Mouse (Mus musculus): Measurements from ENCODE around the gene Akap7. TPM values are rescaled to one million over a fixed set of nuclear protein-coding genes. Genes with fewer than 3 reads are reported as not detected.
A peak's percentile ranks its signal among the peaks of the same experiment; 100 is the strongest.

Gene Akap7
- polyA plus RNA-seq, 1 experiment from 2014 or later, result 14.5 TPM

- Histone ChIP-seq H3K9ac (no peak overlapping the region), H3K4me2 (no peak overlapping the region), H3K9me3 (replicated peaks) (no peaks in the 10 kb centered on the region), H3K27ac (no peak overlapping the region), H3K36me3 (ENCODE audit: poor library complexity, severe bottlenecking) (no peaks in the 10 kb centered on the region), H3K27me3 (no peaks in the 10 kb centered on the region), H3K4me3 (no peak overlapping the region), H3K4me1 (peaks cover 6% of the 10 kb centered on the region; the same call in 1 of the 2 replicates)
- no peak for ATAC-seq
- whole genome bisulfite sequencing, result 95% methylated on average over 26 of the region's 26 CpGs
Observed at GRCm38 (mm10) chr10:25274621-25275330, 32.9 kb downstream of the Akap7 start.

GRCm38 (mm10) chr10:25273731-25274130 lies 33.9 kb downstream of the Akap7 start:
- H3K27me3 ChIP-seq, result no peaks in the 10 kb centered on the region
- no peak overlapping the region for H3K4me3 ChIP-seq
- no peak overlapping the region for H3K4me2 ChIP-seq
- no peak overlapping the region for H3K9ac ChIP-seq
- no peaks in the 10 kb centered on the region for H3K9me3 ChIP-seq (replicated peaks)
- no peak overlapping the region for H3K27ac ChIP-seq
- WGBS, result 50% methylated on average over 1 of the region's 1 CpGs
- no peaks in the 10 kb centered on the region for H3K36me3 ChIP-seq (ENCODE audit: poor library complexity, severe bottlenecking)
- H3K4me1 ChIP-seq, result no peaks in the 10 kb centered on the region
- ATAC-seq, result no peak

- Histone ChIP-seq H3K4me3 (no peak overlapping the region), H3K9me3 (replicated peaks) (no peaks in the 10 kb centered on the region), H3K4me1 (no peaks in the 10 kb centered on the region), H3K27me3 (no peaks in the 10 kb centered on the region), H3K4me2 (no peak overlapping the region), H3K9ac (no peak overlapping the region), H3K27ac (no peak overlapping the region), H3K36me3 (ENCODE audit: poor library complexity, severe bottlenecking) (no peaks in the 10 kb centered on the region)
- ATAC-seq, result no peak
- WGBS, result 90% methylated on average over 2 of the region's 2 CpGs
Observed at GRCm38 (mm10) chr10:25271756-25272155, 35.9 kb downstream of the Akap7 start.

DNA sequence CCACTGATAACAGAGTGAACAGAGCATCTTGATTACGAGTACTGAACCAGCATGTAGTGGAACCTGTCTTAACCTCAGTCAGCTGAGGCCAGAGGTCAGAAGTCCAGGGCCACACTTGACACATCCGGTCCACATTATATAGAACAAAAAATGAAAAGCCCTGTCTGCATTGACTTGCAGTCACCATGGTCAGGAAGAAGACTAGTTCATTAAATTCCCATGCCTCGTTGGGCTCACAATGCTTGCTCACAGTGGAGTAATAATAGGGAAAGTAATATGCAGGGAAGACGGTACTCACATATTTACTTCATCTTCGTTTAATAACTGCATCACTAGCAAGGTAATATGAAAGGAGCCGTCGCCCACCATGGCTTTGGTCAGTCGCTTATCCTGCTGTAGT lies 36.5 kb downstream of the Akap7 start:
- no peak for ATAC-seq
- Histone ChIP-seq H3K27ac (no peak overlapping the region), H3K4me2 (no peak overlapping the region), H3K9ac (no peak overlapping the region), H3K4me1 (no peaks in the 10 kb centered on the region), H3K36me3 (ENCODE audit: poor library complexity, severe bottlenecking) (no peaks in the 10 kb centered on the region), H3K4me3 (no peak overlapping the region), H3K9me3 (replicated peaks) (no peaks in the 10 kb centered on the region), H3K27me3 (no peaks in the 10 kb centered on the region)
- 79% methylated on average over 8 of the region's 8 CpGs for WGBS

GRCm38 (mm10) chr10:25268476-25269351 lies 39.0 kb downstream of the Akap7 start:
- no peak overlapping the region for H3K4me2 ChIP-seq
- no peak overlapping the region for H3K4me3 ChIP-seq
- H3K27me3 ChIP-seq, result no peaks in the 10 kb centered on the region
- 51% methylated on average over 18 of the region's 18 CpGs for WGBS
- H3K9me3 ChIP-seq (replicated peaks), result no peaks in the 10 kb centered on the region
- H3K9ac ChIP-seq, result no peak overlapping the region; the same call in 1 of the 2 replicates
- ATAC-seq, result peak; percentile 82
- H3K4me1 ChIP-seq, result no peaks in the 10 kb centered on the region
- no peaks in the 10 kb centered on the region for H3K36me3 ChIP-seq (ENCODE audit: poor library complexity, severe bottlenecking)
- H3K27ac ChIP-seq, result no peak overlapping the region

GRCm38 (mm10) chr10:25261176-25261575 lies 46.5 kb downstream of the Akap7 start:
- ATAC-seq, result no peak
- H3K9ac ChIP-seq, result no peak overlapping the region
- 60% methylated on average over 6 of the region's 6 CpGs for WGBS

GRCm38 (mm10) chr10:25260724-25261123 lies 46.9 kb downstream of the Akap7 start:
- 92% methylated on average over 10 of the region's 10 CpGs for WGBS
- no peak overlapping the region for H3K27ac ChIP-seq
- no peaks in the 10 kb centered on the region for H3K27me3 ChIP-seq
- no peak overlapping the region for H3K4me3 ChIP-seq
- no peak overlapping the region for H3K9ac ChIP-seq
- H3K4me2 ChIP-seq, result no peak overlapping the region
- H3K4me1 ChIP-seq, result 0 out of 2 replicates have a peak, but pooled peaks cover 5% of the 10 kb centered on the region
- H3K9me3 ChIP-seq (replicated peaks), result no peaks in the 10 kb centered on the region
- no peaks in the 10 kb centered on the region for H3K36me3 ChIP-seq (ENCODE audit: poor library complexity, severe bottlenecking)
- ATAC-seq, result no peak

More at GRCm38 (mm10) chr10:25261176-25261575, 46.5 kb downstream of the Akap7 start:
- Histone ChIP-seq H3K4me1 (0 out of 2 replicates have a peak, but pooled peaks cover 5% of the 10 kb centered on the region), H3K27me3 (no peaks in the 10 kb centered on the region), H3K4me3 (no peak overlapping the region), H3K9me3 (replicated peaks) (no peaks in the 10 kb centered on the region), H3K27ac (no peak overlapping the region), H3K4me2 (no peak overlapping the region), H3K36me3 (ENCODE audit: poor library complexity, severe bottlenecking) (no peaks in the 10 kb centered on the region)

DNA sequence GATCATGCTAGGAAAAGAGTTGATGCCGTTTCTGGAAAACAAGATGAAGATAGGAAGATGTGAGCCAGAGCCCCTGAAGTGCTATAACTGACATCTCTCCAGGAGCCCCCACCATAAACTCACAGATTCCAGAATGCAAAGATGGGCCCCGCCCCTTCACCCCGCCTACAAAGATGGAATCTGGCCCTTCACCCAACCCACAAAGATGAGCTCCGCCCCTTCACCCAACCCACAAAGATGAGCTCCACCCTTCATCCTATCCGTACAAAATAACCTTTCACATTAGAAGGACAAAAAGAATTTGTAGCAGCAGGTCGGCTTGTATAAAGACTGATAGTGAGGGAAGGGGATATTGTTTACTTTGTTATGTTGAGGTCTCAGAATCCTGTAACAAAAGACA lies 49.5 kb downstream of the Akap7 start:
- WGBS, result 86% methylated on average over 6 of the region's 6 CpGs
- H3K27me3 ChIP-seq, result no peaks in the 10 kb centered on the region

DNA sequence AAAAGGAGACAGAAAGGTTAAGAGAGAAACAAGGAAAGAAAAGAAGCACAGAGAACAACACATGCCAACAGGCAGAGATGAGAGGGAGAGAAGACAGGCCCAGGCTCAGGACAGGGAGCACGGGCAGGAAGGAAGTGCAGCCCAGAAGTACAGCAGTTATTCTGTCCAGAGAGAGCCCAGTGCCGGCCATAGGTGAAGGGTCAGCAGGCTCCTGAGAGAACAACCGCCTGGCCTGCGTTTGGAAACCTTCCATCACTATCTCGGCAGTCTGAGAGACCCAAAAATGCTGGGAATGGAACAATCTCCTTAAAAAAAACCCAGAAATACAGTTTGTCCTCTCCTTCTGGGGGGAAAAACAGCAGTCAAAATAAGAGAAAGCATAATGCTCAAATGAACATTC lies 50.2 kb downstream of the Akap7 start:
- H3K4me2 ChIP-seq, result no peak overlapping the region
- 0 out of 2 replicates have a peak, but pooled peaks cover 5% of the 10 kb centered on the region for H3K4me1 ChIP-seq
- H3K4me3 ChIP-seq, result no peak overlapping the region
- H3K9me3 ChIP-seq (replicated peaks), result no peaks in the 10 kb centered on the region
- no peaks in the 10 kb centered on the region for H3K36me3 ChIP-seq (ENCODE audit: poor library complexity, severe bottlenecking)
- no peak overlapping the region for H3K9ac ChIP-seq
- WGBS, result 94% methylated on average over 5 of the region's 5 CpGs
- ATAC-seq, result no peak
- no peaks in the 10 kb centered on the region for H3K27me3 ChIP-seq
- no peak overlapping the region for H3K27ac ChIP-seq

More for the DNA sequence above, 49.5 kb downstream of the Akap7 start:
- no peak for ATAC-seq
- no peaks in the 10 kb centered on the region for H3K9me3 ChIP-seq (replicated peaks)
- no peak overlapping the region for H3K4me2 ChIP-seq
- H3K4me1 ChIP-seq, result 0 out of 2 replicates have a peak, but pooled peaks cover 5% of the 10 kb centered on the region
- H3K9ac ChIP-seq, result no peak overlapping the region
- no peak overlapping the region for H3K4me3 ChIP-seq
- no peak overlapping the region for H3K27ac ChIP-seq
- H3K36me3 ChIP-seq (ENCODE audit: poor library complexity, severe bottlenecking), result no peaks in the 10 kb centered on the region

- H3K4me3 ChIP-seq, result no peak overlapping the region
- 82% methylated on average over 2 of the region's 2 CpGs for WGBS
- no peak overlapping the region for H3K27ac ChIP-seq
- ATAC-seq, result no peak
- H3K4me2 ChIP-seq, result no peak overlapping the region
- no peak overlapping the region for H3K9ac ChIP-seq
- H3K27me3 ChIP-seq, result no peaks in the 10 kb centered on the region
- no peaks in the 10 kb centered on the region for H3K36me3 ChIP-seq (ENCODE audit: poor library complexity, severe bottlenecking)
- no peaks in the 10 kb centered on the region for H3K9me3 ChIP-seq (replicated peaks)
- H3K4me1 ChIP-seq, result no peaks in the 10 kb centered on the region
Observed at GRCm38 (mm10) chr10:25253474-25253873, 54.2 kb downstream of the Akap7 start.

GRCm38 (mm10) chr10:25253006-25253405 lies 54.7 kb downstream of the Akap7 start:
- Histone ChIP-seq H3K36me3 (ENCODE audit: poor library complexity, severe bottlenecking) (no peaks in the 10 kb centered on the region), H3K4me2 (no peak overlapping the region), H3K27ac (no peak overlapping the region), H3K4me3 (no peak overlapping the region), H3K4me1 (no peaks in the 10 kb centered on the region), H3K9me3 (replicated peaks) (no peaks in the 10 kb centered on the region), H3K27me3 (no peaks in the 10 kb centered on the region), H3K9ac (no peak overlapping the region)
- no peak for ATAC-seq
- 92% methylated on average over 4 of the region's 4 CpGs for whole genome bisulfite sequencing

DNA sequence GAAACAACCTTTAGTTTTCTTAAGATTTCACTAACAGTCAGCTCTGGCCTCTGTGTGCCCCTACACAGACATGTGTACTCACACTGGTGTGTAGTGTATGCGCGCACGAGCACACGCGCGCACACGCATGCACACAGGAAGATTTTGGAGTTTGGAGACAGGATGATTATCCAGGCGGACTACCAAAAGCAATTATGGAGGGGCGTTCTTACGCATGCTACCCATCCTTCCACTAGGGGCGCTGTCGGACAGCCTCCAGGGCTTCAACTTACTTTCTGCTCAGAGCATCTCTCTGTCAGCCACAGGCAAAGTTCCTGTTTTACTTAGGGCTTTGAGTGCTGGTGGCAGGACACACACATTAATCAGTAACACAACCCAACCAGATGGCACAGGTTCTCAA lies 57.6 kb downstream of the Akap7 start:
- Histone ChIP-seq H3K4me3 (no peak overlapping the region), H3K36me3 (ENCODE audit: poor library complexity, severe bottlenecking) (no peaks in the 10 kb centered on the region), H3K4me2 (no peak overlapping the region), H3K9ac (no peak overlapping the region), H3K27me3 (no peaks in the 10 kb centered on the region), H3K4me1 (no peaks in the 10 kb centered on the region), H3K9me3 (replicated peaks) (no peaks in the 10 kb centered on the region), H3K27ac (no peak overlapping the region)
- whole genome bisulfite sequencing, result 41% methylated on average over 12 of the region's 12 CpGs
- ATAC-seq, result peak; percentile 59
